Mouse (Mus musculus): ENCODE measurements at regions not wholly inside any gene's neighbourhood (a gene's known extent, or its start where the extent isn't known, plus 50 kb on each side); places are given as distances from the start of the nearest gene placed in this dataset.
"Not testable (repeated sequence)": the region's sequence is repeated elsewhere in the genome, so short reads cannot be mapped to it uniquely, and the experiment has no call there.

GRCm38 (mm10) chr16:55582906-55583305, 255.8 kb downstream of the Nfkbiz start:
- no peak for DNase-seq (ENCODE audit: low spot score in 2 of 2)

GRCm38 (mm10) chr16:55582029-55582428, 256.7 kb downstream of the Nfkbiz start:
- DNase-seq (ENCODE audit: low spot score in 2 of 2), result no peak

GRCm38 (mm10) chr16:55580827-55581226, 257.9 kb downstream of the Nfkbiz start:
- DNase-seq (ENCODE audit: low spot score in 2 of 2), result no peak

- no peak for DNase-seq (ENCODE audit: low spot score in 2 of 2)
Observed at GRCm38 (mm10) chr16:55578686-55579085, 260.0 kb downstream of the Nfkbiz start.

GRCm38 (mm10) chr16:55575609-55576283, 263.0 kb downstream of the Nfkbiz start:
- DNase-seq (ENCODE audit: low spot score in 2 of 2), result not testable (repeated sequence)

- no peak for DNase-seq (ENCODE audit: low spot score in 2 of 2)
Observed at GRCm38 (mm10) chr16:55571106-55571505, 267.6 kb downstream of the Nfkbiz start.

GRCm38 (mm10) chr16:55570097-55570496, 268.6 kb downstream of the Nfkbiz start:
- DNase-seq (ENCODE audit: low spot score in 2 of 2), result no peak

GRCm38 (mm10) chr16:55555821-55556535, 258.2 kb upstream of the Zpld1 start:
- DNase-seq (ENCODE audit: low spot score in 2 of 2), result peak in 1 of 2 experiments; percentile 14

GRCm38 (mm10) chr16:55555224-55555623, 257.4 kb upstream of the Zpld1 start:
- no peak for DNase-seq (ENCODE audit: low spot score in 2 of 2)

GRCm38 (mm10) chr16:55553896-55554295, 256.1 kb upstream of the Zpld1 start:
- no peak for DNase-seq (ENCODE audit: low spot score in 2 of 2)

- no peak for DNase-seq (ENCODE audit: low spot score in 2 of 2)
Observed at GRCm38 (mm10) chr16:55551348-55551747, 253.6 kb upstream of the Zpld1 start.

GRCm38 (mm10) chr16:55550649-55551312, 253.0 kb upstream of the Zpld1 start:
- no peak for DNase-seq (ENCODE audit: low spot score in 2 of 2)

GRCm38 (mm10) chr16:55547095-55547494, 249.3 kb upstream of the Zpld1 start:
- no peak for DNase-seq (ENCODE audit: low spot score in 2 of 2)

- no peak for DNase-seq (ENCODE audit: low spot score in 2 of 2)
Observed at GRCm38 (mm10) chr16:55540336-55541015, 242.7 kb upstream of the Zpld1 start.

- DNase-seq (ENCODE audit: low spot score in 2 of 2), result no peak
Observed at GRCm38 (mm10) chr16:55539179-55539578, 241.4 kb upstream of the Zpld1 start.

- no peak for DNase-seq (ENCODE audit: low spot score in 2 of 2)
Observed at GRCm38 (mm10) chr16:55537548-55537947, 239.8 kb upstream of the Zpld1 start.

GRCm38 (mm10) chr16:55532686-55533085, 234.9 kb upstream of the Zpld1 start:
- no peak for DNase-seq (ENCODE audit: low spot score in 2 of 2)

- DNase-seq (ENCODE audit: low spot score in 2 of 2), result no peak
Observed at GRCm38 (mm10) chr16:55530844-55531243, 233.1 kb upstream of the Zpld1 start.

- no peak for DNase-seq (ENCODE audit: low spot score in 2 of 2)
Observed at GRCm38 (mm10) chr16:55527680-55528079, 229.9 kb upstream of the Zpld1 start.

- no peak for DNase-seq (ENCODE audit: low spot score in 2 of 2)
Observed at GRCm38 (mm10) chr16:55526230-55526842, 228.6 kb upstream of the Zpld1 start.

- no peak for DNase-seq (ENCODE audit: low spot score in 2 of 2)
Observed at GRCm38 (mm10) chr16:55523264-55523663, 225.5 kb upstream of the Zpld1 start.
